In the genomic region with DNA sequence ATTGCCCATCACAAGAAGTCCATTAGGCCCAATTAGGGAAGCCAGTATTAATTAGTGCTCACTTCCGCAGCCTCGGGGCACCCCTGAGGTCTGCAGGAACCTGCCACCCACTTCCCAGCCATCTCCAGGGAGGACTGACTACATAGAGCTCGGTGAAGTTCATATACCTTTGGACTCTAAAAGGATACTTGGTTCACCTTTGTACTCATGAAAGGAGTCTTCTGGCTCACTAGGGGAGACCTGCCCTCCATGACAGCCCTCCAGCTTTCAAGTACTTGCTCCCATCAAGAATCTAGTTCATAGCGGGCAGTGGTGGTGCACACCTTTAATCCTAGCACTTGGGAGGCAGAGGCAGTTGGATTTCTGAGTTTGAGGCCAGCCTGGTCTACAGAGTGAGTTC, we compare ENCODE assay signal across 22 mouse cellular contexts. TPM values are rescaled to one million over a fixed set of nuclear protein-coding genes. Genes with fewer than 3 reads are reported as not detected.
A peak's percentile ranks its signal among the peaks of the same experiment; 100 is the strongest.
DNase-seq lines count a peak whose midpoint lies in the region; ATAC-seq and TF ChIP-seq lines count a peak whose summit lies in the region.
"Had no signal": no experiment of that assay in that cellular context is flagged by ENCODE, and none has a peak within 500 bp of the region (broad histone marks: within the 10 kb centered on the region; RNA-seq: fewer than 3 reads in every experiment).

No protein-coding gene starts in this region.

- H3K9ac ChIP-seq in midbrain, embryonic 11.5 days (ENCODE audit: low read length): no peak overlapping the region
- no peak overlapping the region for H3K9ac ChIP-seq in midbrain, embryonic 16.5 days (ENCODE audit: low read depth, low read length)
- H3K9ac ChIP-seq: embryonic facial prominence, embryonic 12.5 days; forebrain, embryonic 13.5 days; forebrain, embryonic 15.5 days had no signal

- no peaks in the 10 kb centered on the region for H3K9me3 ChIP-seq in midbrain, embryonic 11.5 days (ENCODE audit: control insufficient read depth, low read length)
- no peaks in the 10 kb centered on the region for H3K9me3 ChIP-seq in midbrain, embryonic 16.5 days (replicated peaks; ENCODE audit: control insufficient read depth, low read length, poor library complexity, severe bottlenecking)
- H3K9me3 ChIP-seq: embryonic facial prominence, embryonic 10.5 days; embryonic facial prominence, embryonic 12.5 days; forebrain, embryonic 13.5 days; forebrain, embryonic 15.5 days; G1E had no signal

- no peak overlapping the region for H3K4me3 ChIP-seq in kidney, adult 2 months (ENCODE audit: insufficient read depth, low read depth, low read length)
- no peak overlapping the region for H3K4me3 ChIP-seq in midbrain, embryonic 11.5 days (ENCODE audit: low read depth, low read length)
- H3K4me3 ChIP-seq in midbrain, embryonic 16.5 days (ENCODE audit: low read depth, low read length): no peak overlapping the region
- H3K4me3 ChIP-seq: embryonic facial prominence, embryonic 10.5 days; embryonic facial prominence, embryonic 12.5 days; forebrain, embryonic 13.5 days; forebrain, embryonic 15.5 days had no signal

- H3K27me3 ChIP-seq in kidney, adult 2 months (replicated peaks; ENCODE audit: control insufficient read depth, insufficient read depth, low read length): no peaks in the 10 kb centered on the region
- H3K27me3 ChIP-seq in midbrain, embryonic 11.5 days (ENCODE audit: control insufficient read depth, insufficient read depth, low read length): no peaks in the 10 kb centered on the region
- no peaks in the 10 kb centered on the region for H3K27me3 ChIP-seq in midbrain, embryonic 16.5 days (ENCODE audit: control insufficient read depth, insufficient read depth, low read depth, low read length)
- H3K27me3 ChIP-seq: embryonic facial prominence, embryonic 12.5 days; forebrain, embryonic 13.5 days; forebrain, embryonic 15.5 days; Patski had no signal

- no peaks in the 10 kb centered on the region for H3K36me3 ChIP-seq in kidney, adult 2 months (ENCODE audit: control insufficient read depth, insufficient read depth, low read length)
- H3K36me3 ChIP-seq in midbrain, embryonic 11.5 days (ENCODE audit: control insufficient read depth, insufficient read depth, low read length): no peaks in the 10 kb centered on the region
- no peaks in the 10 kb centered on the region; the same call in 1 of the 2 replicates for H3K36me3 ChIP-seq in midbrain, embryonic 16.5 days (ENCODE audit: control insufficient read depth, insufficient read depth, low read length)

- no peak for ATAC-seq in midbrain, embryonic 11.5 days (ENCODE audit: low FRiP score)
- ATAC-seq in midbrain, embryonic 16.5 days: no peak
- ATAC-seq: activated CD4-positive, CD25-positive, alpha-beta regulatory T cell, adult 4 months; CD4-positive, CD25-positive, alpha-beta regulatory T cell, adult 4 months; forebrain, embryonic 13.5 days; forebrain, embryonic 15.5 days; Patski had no signal

- no peak for TF ChIP-seq CTCF in kidney, adult 2 months (conservative IDR thresholded peaks at IDR 0.05; ENCODE audit: insufficient read depth, insufficient read length, low read depth, low read length)

- H3K4me2 ChIP-seq in midbrain, embryonic 11.5 days: no peak overlapping the region
- no peak overlapping the region for H3K4me2 ChIP-seq in midbrain, embryonic 16.5 days (ENCODE audit: low read length)
- H3K4me2 ChIP-seq: embryonic facial prominence, embryonic 12.5 days; forebrain, embryonic 13.5 days; forebrain, embryonic 15.5 days had no signal

- DNase-seq in kidney, adult 2 months: peak; percentile 52
- no peak for DNase-seq in kidney, postnatal 4 days
- peak; percentile 8 for DNase-seq in midbrain, embryonic 11.5 days (ENCODE audit: low spot score, missing footprints)
- DNase-seq in induced T-regulatory cell, adult 2 months (ENCODE audit: low read depth): peak; percentile 26
- DNase-seq: adrenal gland, adult 8-10 months; adrenal gland, postnatal 14 days; adrenal gland, postnatal 36 days; B cell, adult 2 months; cerebellum, adult 11-12 months; cerebellum, adult 2 months; cerebellum, adult 9-10 months; cerebellum, postnatal 10 days; cerebellum, postnatal 25 days had no signal

- 59% methylated on average over 4 of the region's 4 CpGs for WGBS in kidney, adult 2 months
- 90% methylated on average over 4 of the region's 4 CpGs for WGBS in midbrain, embryonic 11.5 days
- 90% methylated on average over 4 of the region's 4 CpGs for WGBS in midbrain, embryonic 16.5 days

- no peak overlapping the region for H3K27ac ChIP-seq in kidney, adult 2 months (ENCODE audit: insufficient read depth, low read depth, low read length)
- no peak overlapping the region for H3K27ac ChIP-seq in midbrain, embryonic 11.5 days (ENCODE audit: low read depth, low read length)
- H3K27ac ChIP-seq in midbrain, embryonic 16.5 days (ENCODE audit: low read length): no peak overlapping the region
- H3K27ac ChIP-seq: embryonic facial prominence, embryonic 10.5 days; embryonic facial prominence, embryonic 12.5 days; forebrain, embryonic 13.5 days; forebrain, embryonic 15.5 days had no signal

- TF ChIP-seq POLR2A in kidney, adult 2 months (IDR thresholded peaks at IDR 0.05; ENCODE audit: low read depth, low read length): no peak

- 0 out of 2 replicates have a peak, but pooled peaks cover 1% of the 10 kb centered on the region for H3K4me1 ChIP-seq in kidney, adult 2 months (ENCODE audit: control insufficient read depth, insufficient read depth, low read length)
- H3K4me1 ChIP-seq in midbrain, embryonic 11.5 days (ENCODE audit: control insufficient read depth, insufficient read depth, low read length): no peaks in the 10 kb centered on the region
- H3K4me1 ChIP-seq in midbrain, embryonic 16.5 days (ENCODE audit: control insufficient read depth, insufficient read depth, low read length): no peaks in the 10 kb centered on the region

RNA-seq across cellular contexts. Expression of a gene that starts 8.7 kb away (rescaled TPM):
- 55.2 and 73.2 TPM in 2 replicates for polyA plus RNA-seq in kidney, adult 2 months (2012; rRNA removed)
- polyA plus RNA-seq in midbrain, embryonic 11.5 days (2014; fragmentation: Nextera tagmentation; extraction: Ambion mirVana): 17.9 and 21.2 TPM in 2 replicates
- polyA plus RNA-seq in midbrain, embryonic 16.5 days (2015; fragmentation: Nextera tagmentation; extraction: Ambion mirVana): 51.0 and 59.7 TPM in 2 replicates

RNA-seq across cellular contexts. Expression of a gene that starts 13.8 kb away (rescaled TPM):
- polyA plus RNA-seq in kidney, adult 2 months (2012; rRNA removed): 0.61 and 0.63 TPM in 2 replicates
- 44.5 and 45.1 TPM in 2 replicates for polyA plus RNA-seq in midbrain, embryonic 11.5 days (2014; fragmentation: Nextera tagmentation; extraction: Ambion mirVana)
- polyA plus RNA-seq in midbrain, embryonic 16.5 days (2015; fragmentation: Nextera tagmentation; extraction: Ambion mirVana): 28.6 and 33.0 TPM in 2 replicates

RNA-seq across cellular contexts. Expression of a gene that starts 29.7 kb away (rescaled TPM):
- polyA plus RNA-seq in kidney, adult 2 months (2012; rRNA removed): 50.1 and 50.9 TPM in 2 replicates
- polyA plus RNA-seq in midbrain, embryonic 11.5 days (2014; fragmentation: Nextera tagmentation; extraction: Ambion mirVana): 0.25 and 0.86 TPM in 2 replicates
- 0.69 TPM in 1 of 2 replicates, not detected in the other for polyA plus RNA-seq in midbrain, embryonic 16.5 days (2015; fragmentation: Nextera tagmentation; extraction: Ambion mirVana)
- polyA plus RNA-seq: activated CD4-positive, CD25-positive, alpha-beta regulatory T cell, adult 4 months; CD4-positive, CD25-positive, alpha-beta regulatory T cell, adult 4 months; forebrain, embryonic 13.5 days had no signal

RNA-seq across cellular contexts. Expression of a gene that starts 34.5 kb away (rescaled TPM):
- polyA plus RNA-seq in kidney, adult 2 months (2012; rRNA removed): 247 and 277 TPM in 2 replicates
- 87.2 and 103 TPM in 2 replicates for polyA plus RNA-seq in midbrain, embryonic 11.5 days (2014; fragmentation: Nextera tagmentation; extraction: Ambion mirVana)
- 181 and 193 TPM in 2 replicates for polyA plus RNA-seq in midbrain, embryonic 16.5 days (2015; fragmentation: Nextera tagmentation; extraction: Ambion mirVana)

RNA-seq across cellular contexts. Expression of a gene that starts 35.1 kb away (rescaled TPM):
- 59.9 and 63.5 TPM in 2 replicates for polyA plus RNA-seq in kidney, adult 2 months (2012; rRNA removed)
- 72.4 and 73.0 TPM in 2 replicates for polyA plus RNA-seq in midbrain, embryonic 11.5 days (2014; fragmentation: Nextera tagmentation; extraction: Ambion mirVana)
- 39.8 and 41.3 TPM in 2 replicates for polyA plus RNA-seq in midbrain, embryonic 16.5 days (2015; fragmentation: Nextera tagmentation; extraction: Ambion mirVana)

Comparison
In these comparisons a context has a peak if more than half of its experiments do, and no peak if none do; other contexts are left out.
1. DNase-seq: peak in kidney, adult 2 months (single experiment), midbrain, embryonic 11.5 days (single experiment) and induced T-regulatory cell, adult 2 months (single experiment); none in kidney, postnatal 4 days (0 of 2).
2. RNA of a gene that starts 13.8 kb away (polyA plus RNA-seq): 44.5 to 45.1 TPM in midbrain, embryonic 11.5 days and 28.6 to 33.0 TPM in midbrain, embryonic 16.5 days; 0.61 to 0.63 TPM in kidney, adult 2 months; every median in the first group is over 10 times any median in the second.
3. RNA of a gene that starts 29.7 kb away (polyA plus RNA-seq): 50.1 to 50.9 TPM in kidney, adult 2 months; 0.25 to 0.86 TPM in midbrain, embryonic 11.5 days and 0.69 TPM in midbrain, embryonic 16.5 days; every median in the first group is over 10 times any median in the second.